Mouse (Mus musculus) kidney, adult 9 months (tissue): ENCODE results near the gene Aagab.

ENCODE experiments used
- DNase-seq: peaks from one replicate; pipeline ENCODE4 v3.0.0; 2022

Gene Aagab

GRCm38 (mm10) chr9:63677621-63678020 is 75.2 kb downstream of the Aagab start:
- DNase-seq: no peak

- DNase-seq: no peak
Measured at GRCm38 (mm10) chr9:63678076-63678475, 75.6 kb downstream of the Aagab start.

- no peak for DNase-seq
Measured at GRCm38 (mm10) chr9:63682301-63682700, 79.8 kb downstream of the Aagab start.

GRCm38 (mm10) chr9:63682943-63683342 is 80.5 kb downstream of the Aagab start:
- DNase-seq: no peak

GRCm38 (mm10) chr9:63684277-63684676 is 81.8 kb downstream of the Aagab start:
- DNase-seq: no peak

- DNase-seq: no peak
Measured at GRCm38 (mm10) chr9:63685352-63685751, 82.9 kb downstream of the Aagab start.

GRCm38 (mm10) chr9:63687413-63688015 is 85.1 kb downstream of the Aagab start:
- peak; percentile 60 for DNase-seq

- DNase-seq: no peak
Measured at GRCm38 (mm10) chr9:63690511-63690910, 88.1 kb downstream of the Aagab start.

- no peak for DNase-seq
Measured at GRCm38 (mm10) chr9:63691960-63692359, 89.5 kb downstream of the Aagab start.
